Mouse (Mus musculus) adipose tissue, adult 10 weeks (tissue): ENCODE results near the gene Sgtb. TPM values are rescaled to one million over a fixed set of nuclear protein-coding genes. Genes with fewer than 3 reads are reported as not detected.

Experiments used
- polyA plus RNA-seq: library from polyadenylated mRNA; stranded (reverse); fragments of 350-450 nt; fragmentation: Illumina TruSeq; extraction: RNeasy Lipid Tissue Mini Kit (QIAGEN cat#74804); gene quantifications from one replicate; pipeline ENCODE4 v1.2.3, GENCODE M21; 2014; ENCODE audit warnings: low read depth, low replicate concordance

The Sgtb gene
- polyA plus RNA-seq = 2.6 TPM

DNA sequence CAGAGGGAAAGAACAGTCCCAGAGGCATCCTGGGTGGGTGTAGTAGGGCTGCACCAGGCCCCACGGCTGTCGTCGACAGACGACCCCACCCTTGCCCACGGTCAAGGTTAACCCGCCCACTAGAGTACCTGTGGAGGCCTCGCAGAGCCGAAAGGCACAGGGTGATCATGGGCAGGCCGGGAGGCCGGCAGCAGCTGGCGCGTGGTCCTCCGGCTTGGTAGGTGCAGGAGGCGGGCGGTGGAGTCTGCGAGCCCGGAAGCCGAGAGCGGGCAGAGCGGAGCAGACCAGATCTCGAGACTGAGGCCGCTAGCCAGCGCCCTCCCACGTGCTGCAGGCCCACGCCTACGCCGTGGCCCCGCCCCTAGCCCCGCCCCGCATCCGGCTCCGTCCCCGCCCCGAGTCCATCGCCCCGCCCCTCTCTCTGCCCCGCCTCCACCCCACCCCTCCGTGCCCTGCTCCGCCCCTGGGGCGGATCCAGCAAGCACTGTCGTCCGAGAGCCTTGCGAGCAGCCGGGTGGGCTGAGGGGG is at the start of gene Sgtb, which contains the start of gene Nln:
Gene Sgtb, plus strand, starts transcription at position 454 of the 528 bp plus-strand sequence.
Gene Nln, minus strand, starts transcription at position 327 of the 528 bp plus-strand sequence.

DNA sequence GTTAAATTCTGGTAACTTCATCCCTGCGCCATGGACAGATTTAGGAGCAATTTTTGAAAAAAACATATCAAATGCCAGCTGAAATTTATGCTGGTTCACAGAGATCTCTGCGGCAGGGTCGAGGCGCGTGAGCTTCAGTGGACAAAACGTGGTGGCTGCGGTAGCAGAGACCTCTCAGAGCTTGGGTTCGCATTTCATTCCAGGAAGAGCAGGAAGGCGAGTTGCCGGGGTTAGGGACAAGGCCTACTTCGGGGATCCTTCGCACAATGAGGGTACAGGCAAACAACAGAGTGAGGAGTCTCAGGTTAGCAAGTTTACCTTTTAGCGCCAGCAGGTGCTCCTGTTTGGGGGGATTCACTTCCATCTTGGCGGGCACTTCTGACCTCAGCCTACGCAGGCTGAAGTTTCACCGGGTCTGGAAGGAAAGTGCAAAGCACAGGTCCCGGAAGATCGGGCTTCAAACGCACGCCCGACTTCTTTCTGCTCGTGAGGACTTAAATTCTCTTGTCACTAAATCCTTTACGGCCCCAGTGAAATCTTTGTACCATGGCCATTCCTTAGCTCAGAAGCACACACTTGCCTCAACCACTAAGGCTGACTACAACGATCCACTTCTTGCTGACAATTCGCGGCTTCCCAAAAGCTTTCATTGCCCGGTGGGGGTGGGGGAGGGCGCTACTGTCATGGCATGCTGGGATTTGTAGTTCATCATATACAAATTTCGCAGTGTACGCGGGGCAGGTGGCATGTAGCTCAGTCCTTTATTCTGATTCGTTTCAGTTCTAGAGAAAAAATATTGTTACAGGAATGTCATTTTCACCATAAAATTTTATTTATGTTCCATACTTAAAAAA is 68.5 kb downstream of the Sgtb start, which contains the start of gene Trappc13:
Gene Trappc13, minus strand, starts transcription at position 674 of the 854 bp plus-strand sequence.

DNA sequence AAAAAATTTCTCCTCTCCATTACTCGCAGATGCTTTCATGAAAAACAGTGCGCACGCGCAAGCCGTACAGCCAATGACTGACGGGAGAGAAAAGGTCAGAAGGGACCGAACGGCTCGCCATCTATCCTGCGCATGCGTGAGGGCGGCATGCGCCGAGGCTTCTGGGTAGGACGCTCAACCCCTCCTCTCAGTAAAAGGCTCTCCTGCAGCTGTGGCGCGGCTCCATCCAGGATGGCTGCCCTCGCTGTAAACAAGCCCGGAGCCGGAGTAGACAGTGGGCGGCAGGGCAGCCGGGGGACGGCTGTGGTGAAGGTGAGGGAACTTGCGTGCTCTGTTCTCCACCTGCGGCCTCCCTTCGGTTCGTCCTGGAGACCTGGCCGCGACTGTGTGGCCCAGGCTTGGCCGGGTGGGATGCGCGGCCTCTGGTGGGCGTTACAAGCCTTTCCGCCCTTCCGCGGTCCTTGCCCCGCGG is 69.1 kb downstream of the Sgtb start, which contains the start of gene Trim23:
Gene Trim23, plus strand, starts transcription at position 148 of the 472 bp plus-strand sequence.

Other genes starting within 250 kb of the Sgtb start
- gene Erbin, start 189.2 kb upstream of the Sgtb start, polyA plus RNA-seq = 37.6 TPM
- 17.2 TPM for gene Nln, start 127 bp upstream of the Sgtb start, polyA plus RNA-seq
- gene Trappc13, start 68.7 kb downstream of the Sgtb start, polyA plus RNA-seq = 25.2 TPM
- 17.0 TPM for gene Trim23, start 69.1 kb downstream of the Sgtb start, polyA plus RNA-seq
- 3.2 TPM for gene Cenpk, start 118.9 kb downstream of the Sgtb start, polyA plus RNA-seq
- 9.5 TPM for gene Ppwd1, start 119.1 kb downstream of the Sgtb start, polyA plus RNA-seq
- gene Adamts6, start 178.1 kb downstream of the Sgtb start, polyA plus RNA-seq = 2.3 TPM